Mouse (Mus musculus) T-helper 2 cell (primary cell): ENCODE data around the gene Rhox3a2.
"Not testable (repeated sequence)": the region's sequence is repeated elsewhere in the genome, so short reads cannot be mapped to it uniquely, and the experiment has no call there.

Experiments
- in situ Hi-C: fragments of 300-600 bp; cut with MboI, MseI; formaldehyde crosslinking; loops from one replicate; pipeline ENCODE4 v1.15.1; 2025; ENCODE audit warnings: high pct_unique_total_duplicates

The Rhox3a2 gene

DNA sequence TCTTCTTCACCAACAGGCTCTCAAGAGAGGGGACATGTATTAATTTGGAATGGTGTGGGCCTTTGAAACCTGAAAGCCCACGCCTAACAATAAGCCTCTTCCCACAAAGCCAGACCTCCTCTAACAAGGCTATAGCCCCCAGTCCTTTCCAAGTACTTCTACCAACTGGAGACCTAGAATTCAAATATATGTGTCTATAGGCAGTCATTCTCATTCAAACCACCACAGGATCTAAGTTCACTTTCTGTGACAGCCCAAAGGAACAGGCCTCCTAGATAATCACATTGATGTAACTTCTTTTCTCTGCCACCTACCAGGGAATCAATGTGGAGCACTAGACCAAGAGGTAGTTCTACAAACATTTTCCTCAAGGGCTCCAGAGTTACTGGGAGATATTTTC, at the start of gene Rhox3a2:
TSS of gene Rhox3a2 (plus strand) at position 301 of the 400 bp plus-strand sequence.
- in situ Hi-C loops = not testable (repeated sequence)

DNA sequence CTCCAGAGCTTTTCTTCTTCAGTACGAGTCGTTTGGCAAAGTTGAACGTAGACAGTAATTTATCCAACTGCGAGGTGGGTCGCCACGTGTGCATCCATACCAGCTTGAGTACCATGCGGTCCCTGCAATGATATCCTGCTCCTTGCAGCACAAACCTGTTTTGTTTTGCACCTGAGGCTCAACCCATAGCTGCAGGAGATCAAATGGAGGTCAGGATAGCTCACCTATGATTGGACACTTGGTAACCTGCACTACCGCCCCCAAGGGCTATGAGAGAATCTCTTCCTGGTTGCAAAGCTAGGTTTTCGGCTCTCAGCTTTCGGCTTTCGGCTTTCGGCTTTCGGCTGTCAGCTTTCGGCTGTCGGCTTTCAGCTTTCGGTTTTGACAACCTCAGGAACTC, 10.7 kb downstream of the Rhox3a2 start, which contains the start of gene Rhox4a2:
TSS of gene Rhox4a2 (plus strand) at position 301 of the 400 bp plus-strand sequence.
- in situ Hi-C loops = not testable (repeated sequence)

DNA sequence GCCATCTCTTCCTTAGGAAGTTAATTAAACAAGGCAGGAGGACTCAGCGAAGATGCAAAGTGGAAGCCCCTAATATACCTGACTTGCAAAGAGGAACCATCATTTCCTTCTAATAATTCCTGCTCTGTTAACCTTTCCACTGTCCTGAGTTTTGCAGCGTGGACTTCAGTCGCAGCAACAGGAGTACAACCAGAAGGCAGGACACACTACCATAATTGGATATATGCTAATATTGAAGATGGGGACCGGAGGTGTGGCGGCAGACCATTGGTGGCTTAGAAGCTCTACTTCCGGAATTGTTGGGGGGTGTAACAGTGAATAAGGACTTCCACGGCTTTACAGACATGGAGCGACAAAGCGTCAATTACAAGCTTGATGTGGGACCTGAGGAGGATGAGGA, 31.9 kb downstream of the Rhox3a2 start, which contains the start of gene Rhox2b:
TSS of gene Rhox2b (plus strand) at position 301 of the 400 bp plus-strand sequence.
- in situ Hi-C loops = loop anchor here (10.0 to 25.0 kb wide), 2 partner anchors 167 to 401 kb away; partner anchors contain the start of genes Rhox2a, Rhox3a and Rhox5

DNA sequence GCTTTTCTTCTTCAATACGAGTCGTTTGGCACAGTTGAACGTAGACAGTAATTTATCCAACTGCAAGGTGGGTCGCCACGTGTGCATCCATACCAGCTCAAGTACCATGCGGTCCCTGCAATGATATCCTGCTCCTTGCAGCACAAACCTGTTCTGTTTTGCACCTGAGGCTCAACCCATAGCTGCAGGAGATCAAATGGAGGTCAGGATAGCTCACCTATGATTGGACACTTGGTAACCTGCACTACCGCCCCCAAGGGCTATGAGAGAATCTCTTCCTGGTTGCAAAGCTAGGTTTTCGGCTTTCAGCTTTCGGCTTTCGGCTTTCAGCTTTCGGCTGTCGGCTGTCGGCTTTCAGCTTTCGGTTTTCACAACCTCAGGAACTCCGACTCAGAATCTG, 52.4 kb downstream of the Rhox3a2 start, which contains the start of gene Rhox4b:
TSS of gene Rhox4b (plus strand) at position 301 of the 400 bp plus-strand sequence.
- in situ Hi-C loops = loop anchor here (10.0 kb wide), 1 partner anchor 133 kb away; no protein-coding TSS in a partner anchor
